Mouse (Mus musculus): ENCODE data around the gene Znfx1. TPM values are rescaled to one million over a fixed set of nuclear protein-coding genes. Genes with fewer than 3 reads are reported as not detected.

The Znfx1 gene
- total RNA-seq, 2 experiments from 2014 or later, result 36.2 to 44.8 TPM

- no peak for DNase-seq
- intact Hi-C loops (cut with DNase I), result loop anchor here (5.0 kb wide), 1 partner anchor 128 kb away; no protein-coding TSS in a partner anchor
These were observed 11.8 kb upstream of the Znfx1 start for GRCm38 (mm10) chr2:167074587-167074986.

- DNase-seq, result peak; percentile 95 to 97
- intact Hi-C loops (cut with DNase I), result loop anchor here (1.0 to 5.0 kb wide), 5 partner anchors 40 to 207 kb away; partner anchors contain the start of gene Kcnb1
These were observed 9.1 kb upstream of the Znfx1 start for GRCm38 (mm10) chr2:167071641-167072601.

DNA sequence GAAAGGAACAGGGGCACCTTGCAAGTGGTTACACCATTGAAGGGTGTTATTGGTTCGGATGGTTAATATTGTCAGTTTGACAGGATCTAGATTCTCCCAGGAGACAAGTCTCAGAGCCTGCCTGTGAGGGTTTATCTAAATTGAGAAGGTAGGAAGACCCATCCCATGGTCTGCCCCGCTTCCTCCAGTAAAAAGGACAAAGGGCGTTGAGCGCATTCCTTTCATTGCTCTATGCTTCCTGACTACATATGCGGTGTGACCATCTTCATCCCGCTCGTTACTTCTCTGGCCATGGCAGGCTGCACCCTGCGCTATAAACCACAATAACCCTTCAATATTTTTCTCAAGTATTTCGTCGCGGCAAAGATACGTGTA lies 8.4 kb upstream of the Znfx1 start:
- no peak for DNase-seq
- intact Hi-C loops (cut with DNase I), result loop anchor here (5.0 kb wide), 1 partner anchor 131 kb away; no protein-coding TSS in a partner anchor

DNA sequence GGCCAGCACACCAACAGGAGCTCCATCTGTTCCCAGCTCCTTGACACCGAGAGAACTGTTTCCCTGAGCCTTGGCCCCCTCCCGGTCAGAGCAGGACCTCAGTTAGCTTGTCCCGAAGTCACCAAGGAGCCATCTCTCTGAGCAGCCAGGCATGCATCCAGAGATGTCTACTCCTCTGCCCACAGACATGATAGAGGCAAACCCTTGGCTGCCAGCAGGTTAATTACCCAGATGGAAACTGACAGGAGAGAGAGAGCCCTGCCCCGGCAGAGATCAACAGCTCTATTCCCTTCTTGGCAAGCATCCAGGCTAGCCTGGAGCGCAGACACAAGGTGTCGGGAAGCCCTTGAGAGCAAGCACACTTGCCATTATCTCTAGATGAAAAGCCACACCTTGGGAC lies 7.5 kb upstream of the Znfx1 start:
- DNase-seq, result no peak
- intact Hi-C loops (cut with DNase I), result loop anchor here (5.0 kb wide), 1 partner anchor 132 kb away; no protein-coding TSS in a partner anchor

DNA sequence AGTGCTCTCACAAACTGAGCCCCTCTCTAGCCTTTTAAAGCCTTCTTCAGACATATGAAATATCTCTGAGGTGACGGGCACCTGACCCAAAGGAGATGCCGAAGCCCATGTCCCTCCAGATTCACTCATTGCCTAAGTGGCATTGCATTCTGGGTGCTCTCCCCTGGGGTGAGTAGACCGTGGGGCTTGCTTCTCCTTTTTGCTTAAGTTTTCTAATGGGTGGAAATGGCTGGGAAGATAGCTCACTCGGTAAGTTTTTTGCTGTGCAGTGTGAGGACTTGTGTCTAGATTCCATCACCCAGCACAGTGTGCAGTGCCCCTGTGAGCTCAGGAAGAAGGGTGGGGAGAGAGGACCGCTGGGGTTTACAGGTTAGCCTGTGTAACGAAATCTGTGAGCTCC lies 4.8 kb upstream of the Znfx1 start:
- DNase-seq, result no peak
- intact Hi-C loops (cut with DNase I), result no loop called here

DNA sequence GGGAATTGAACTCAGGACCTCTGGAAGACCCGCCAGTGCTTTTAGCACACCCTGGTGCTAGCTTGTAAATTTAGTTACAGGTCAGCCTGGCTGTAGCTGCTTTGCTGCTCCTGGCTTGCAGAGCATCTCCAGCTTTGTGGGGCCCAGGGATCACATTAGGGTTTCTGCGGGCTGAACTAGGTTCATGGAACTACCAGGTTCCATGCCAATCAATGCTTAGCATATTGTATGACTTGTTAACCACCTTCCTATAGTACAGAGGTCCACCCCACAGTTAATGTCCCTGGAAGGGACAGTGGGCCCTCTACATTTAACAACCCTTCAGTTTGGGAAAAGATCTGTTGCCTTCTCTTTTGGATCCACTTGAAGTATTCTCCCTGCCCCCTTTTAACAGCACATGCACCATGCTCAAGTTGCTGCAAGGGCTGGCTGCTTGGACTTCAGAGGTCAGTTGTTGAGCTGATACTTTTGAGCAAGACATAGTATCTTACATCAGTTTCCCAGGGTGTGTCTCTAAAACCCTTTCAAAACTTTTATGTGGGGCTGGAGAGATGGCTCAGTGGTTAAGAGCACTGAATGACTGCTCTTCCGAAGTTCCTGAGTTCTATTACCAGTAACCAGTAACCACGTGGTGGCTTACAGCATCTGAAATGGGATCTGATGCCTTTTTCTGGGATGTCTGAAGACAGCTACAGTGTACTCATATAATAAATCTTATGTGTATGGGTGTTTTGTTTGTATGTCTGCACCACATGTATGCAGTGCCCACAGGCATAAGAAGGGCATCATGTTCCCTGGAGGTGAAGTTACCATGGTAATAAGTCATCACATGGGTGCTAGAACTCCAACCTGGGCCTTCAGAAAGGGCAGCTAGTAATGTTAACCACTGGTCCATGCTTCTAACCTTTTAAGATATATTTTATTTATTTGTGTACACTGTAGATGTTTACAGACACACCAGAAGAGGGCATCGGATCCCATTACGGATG lies 4.0 kb upstream of the Znfx1 start:
- intact Hi-C loops (cut with DNase I), result no loop called here
- DNase-seq, result no peak

DNA sequence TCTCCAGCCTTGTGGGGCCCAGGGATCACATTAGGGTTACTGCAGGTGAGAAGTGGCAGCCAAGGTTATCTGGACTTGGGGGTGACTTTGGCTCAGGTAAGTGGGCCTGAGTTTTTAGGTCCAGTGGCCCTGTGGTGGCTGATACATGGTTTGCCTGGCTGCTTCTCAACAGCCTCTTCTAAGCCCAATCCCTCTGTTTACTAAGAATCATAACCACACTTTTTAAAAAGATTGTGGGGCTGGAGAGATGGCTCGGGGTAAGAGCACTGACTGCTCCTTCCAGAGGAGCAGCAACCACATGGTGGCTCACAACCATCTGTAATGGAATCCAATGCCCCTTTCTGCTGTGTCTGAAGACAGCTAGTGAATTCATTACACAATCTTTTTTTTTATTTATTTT lies 3.2 kb upstream of the Znfx1 start:
- no peak for DNase-seq
- intact Hi-C loops (cut with DNase I), result no loop called here

DNA sequence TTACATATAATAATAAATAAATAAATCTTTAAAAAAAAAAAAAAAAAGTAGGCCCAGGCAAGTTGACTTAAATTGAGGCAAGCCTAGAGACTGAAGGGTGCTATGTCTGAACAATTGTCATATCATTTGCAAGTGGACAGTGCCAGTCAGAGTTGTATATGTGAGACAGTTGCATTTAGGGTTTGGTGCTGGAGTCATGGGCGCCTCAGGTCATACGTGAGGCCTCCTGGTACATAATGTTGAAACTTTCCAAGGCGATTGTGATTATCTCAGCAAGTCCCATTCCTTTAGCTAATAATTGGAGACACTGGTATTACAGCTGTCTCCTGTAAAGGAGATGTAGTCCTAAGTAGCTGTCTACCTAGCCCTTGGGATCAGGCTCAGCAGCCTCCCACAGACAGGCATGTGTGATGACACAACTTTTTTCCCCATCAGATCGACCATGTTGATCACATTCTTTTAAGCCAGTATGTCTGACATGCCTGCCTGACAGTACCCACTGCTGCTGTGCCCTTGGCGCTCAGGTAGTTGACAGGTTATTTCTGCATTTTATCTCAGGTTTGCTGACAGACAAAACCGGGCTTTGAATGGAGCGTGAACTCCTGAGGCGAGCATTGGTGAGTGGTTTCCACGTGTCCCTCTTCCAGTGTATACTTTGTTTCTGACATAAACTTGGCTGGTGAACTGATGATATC lies 1.9 kb upstream of the Znfx1 start:
- no peak for DNase-seq
- intact Hi-C loops (cut with DNase I), result loop anchor here (5.0 kb wide), 1 partner anchor 428 kb away; the partner anchor contains the start of genes Rnf114 and Spata2

DNA sequence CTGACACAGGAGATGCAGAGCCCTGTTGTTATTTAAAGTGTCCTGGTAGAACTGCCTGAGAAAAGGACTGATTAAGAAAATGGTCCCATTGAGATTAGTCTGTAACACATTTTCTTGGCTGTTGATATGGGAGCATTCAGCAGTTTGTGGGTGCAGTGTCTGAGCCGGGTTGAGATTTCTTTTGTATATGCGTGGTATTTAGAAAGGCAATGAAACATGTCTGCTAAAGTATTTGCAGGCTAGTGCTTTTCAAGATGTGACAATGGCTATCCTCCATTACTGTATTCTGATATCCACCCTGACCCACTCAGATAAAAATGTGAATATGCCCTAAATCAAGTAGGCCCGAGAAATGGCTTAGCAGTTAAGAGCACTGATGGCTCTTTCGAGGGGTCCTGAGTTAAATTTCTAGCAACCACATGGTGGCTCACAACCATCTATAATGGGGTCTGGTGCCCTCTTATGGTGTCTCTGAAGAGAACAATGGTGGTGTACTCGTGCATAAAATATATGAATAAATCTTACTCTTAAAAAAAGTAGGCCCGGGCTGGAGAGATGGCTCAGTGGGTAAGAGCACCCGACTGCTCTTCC lies 1.2 kb upstream of the Znfx1 start:
- intact Hi-C loops (cut with DNase I), result loop anchor here (5.0 kb wide), 1 partner anchor 428 kb away; the partner anchor contains the start of genes Rnf114 and Spata2
- DNase-seq, result no peak

DNA sequence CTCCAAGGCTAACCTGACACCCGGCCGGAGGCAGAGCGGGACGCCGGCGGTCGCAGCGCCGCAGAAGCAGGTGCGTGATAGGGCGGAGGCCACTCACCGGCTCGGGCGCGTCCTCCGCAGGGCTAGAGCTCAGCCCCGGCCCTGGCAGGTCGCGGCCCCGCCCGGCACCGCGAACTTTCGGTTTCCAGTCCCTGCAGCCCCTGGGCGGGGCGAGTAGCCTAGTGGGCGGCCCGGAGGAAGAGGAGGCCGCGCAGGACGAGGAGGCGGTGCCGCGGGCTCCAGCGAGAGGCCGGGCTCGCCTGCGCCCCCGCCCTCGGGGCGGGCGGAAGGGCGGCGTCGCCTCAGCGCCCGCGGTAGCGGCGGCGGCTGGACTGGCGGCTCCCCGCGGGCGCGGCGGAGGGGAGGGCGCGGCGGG lies 311 bp downstream of the Znfx1 start:
- intact Hi-C loops (cut with DNase I), result loop anchor here (5.0 kb wide), 1 partner anchor 430 kb away; the partner anchor contains the start of genes Rnf114 and Spata2
- peak; percentile 94 for DNase-seq

DNA sequence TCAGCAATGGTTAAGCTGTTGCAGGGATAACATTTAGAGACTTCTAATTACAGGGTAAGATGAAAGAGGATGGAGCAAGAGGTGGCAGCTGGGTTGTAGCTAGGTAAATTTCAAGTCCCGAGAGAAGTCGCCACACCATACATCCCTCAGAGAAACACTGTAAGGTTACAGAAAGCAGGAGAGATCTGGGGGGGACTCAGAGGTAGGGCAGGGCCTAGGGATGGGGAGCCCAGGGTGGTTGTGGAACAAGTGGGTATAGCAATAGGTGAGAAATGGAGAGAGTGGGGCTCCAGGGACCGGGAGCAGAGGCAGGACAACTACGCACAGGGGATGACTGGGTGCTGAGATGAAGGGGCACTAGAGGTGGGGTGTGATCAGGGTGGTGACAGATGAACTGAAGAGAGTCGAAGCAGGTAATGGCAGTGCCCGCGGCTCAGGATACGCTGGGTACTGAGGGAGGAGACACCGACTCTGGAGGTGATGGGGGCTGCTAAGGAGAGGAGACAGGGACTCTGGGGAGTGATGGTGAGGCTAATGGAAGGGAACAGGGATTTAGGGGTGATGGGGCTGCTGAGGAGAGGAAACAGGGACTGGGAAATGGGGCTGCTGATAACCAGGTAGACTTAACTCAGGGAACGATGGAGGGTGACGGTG lies 1.3 kb downstream of the Znfx1 start:
- no peak for DNase-seq
- intact Hi-C loops (cut with DNase I), result loop anchor here (5.0 kb wide), 1 partner anchor 431 kb away; the partner anchor contains the start of genes Rnf114 and Spata2

GRCm38 (mm10) chr2:167060761-167061160 lies 2.1 kb downstream of the Znfx1 start:
- no peak for DNase-seq
- intact Hi-C loops (cut with DNase I), result loop anchor here (5.0 kb wide), 1 partner anchor 432 kb away; the partner anchor contains the start of genes Rnf114 and Spata2

- intact Hi-C loops (cut with DNase I), result loop anchor here (5.0 kb wide), 1 partner anchor 432 kb away; the partner anchor contains the start of genes Rnf114 and Spata2
- DNase-seq, result no peak
These were observed 2.5 kb downstream of the Znfx1 start for GRCm38 (mm10) chr2:167060360-167060759.

- intact Hi-C loops (cut with DNase I), result loop anchor here (5.0 kb wide), 1 partner anchor 432 kb away; the partner anchor contains the start of genes Rnf114 and Spata2
- DNase-seq, result no peak
These were observed 2.9 kb downstream of the Znfx1 start for GRCm38 (mm10) chr2:167059960-167060359.

DNA sequence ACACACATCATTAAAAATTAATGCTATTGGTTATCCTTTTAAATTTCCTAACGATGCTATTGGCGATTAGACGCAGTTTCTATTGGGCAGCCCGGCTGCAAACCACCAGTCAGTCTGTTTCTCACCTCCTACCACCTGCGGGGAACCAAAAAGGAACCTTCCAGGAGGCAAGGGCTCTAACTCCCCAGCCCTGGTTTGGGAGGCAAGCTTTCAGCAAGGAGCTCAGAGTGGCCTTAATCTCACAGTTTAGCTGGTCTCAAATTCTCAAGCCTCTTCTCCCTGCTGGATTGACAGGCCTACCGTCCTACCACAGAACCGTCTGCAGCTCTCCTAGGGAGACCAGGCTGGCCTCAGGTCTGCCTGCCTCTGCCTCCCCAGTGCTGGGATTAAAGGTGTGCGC lies 3.3 kb downstream of the Znfx1 start:
- DNase-seq, result no peak
- intact Hi-C loops (cut with DNase I), result no loop called here

DNA sequence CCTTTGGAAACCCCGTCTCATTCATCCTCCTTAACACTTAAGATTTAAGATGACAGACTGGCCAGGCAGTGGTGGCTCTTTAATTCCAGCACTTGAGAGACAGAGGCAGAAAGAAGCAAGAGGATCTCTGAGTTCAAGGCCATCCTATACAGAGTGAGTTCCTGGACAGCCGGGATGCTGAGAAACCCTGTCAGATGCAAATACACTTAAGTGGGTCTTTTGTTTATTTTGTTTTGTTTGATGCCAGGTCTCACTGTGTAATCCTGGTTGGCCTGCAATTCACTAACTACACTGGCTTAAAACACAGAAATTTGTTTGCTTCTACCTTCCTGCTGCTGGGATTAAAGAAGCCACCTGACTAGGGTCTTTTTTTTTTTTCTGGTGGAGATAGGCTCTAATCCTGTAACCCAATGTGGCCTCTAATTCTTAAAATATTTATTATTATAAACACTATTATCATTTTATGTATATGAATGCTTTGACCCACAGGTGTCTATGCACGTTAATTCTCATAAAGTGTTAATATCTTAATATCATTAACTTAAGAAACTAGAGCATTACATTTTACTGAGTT lies 3.9 kb downstream of the Znfx1 start:
- no peak for DNase-seq
- intact Hi-C loops (cut with DNase I), result no loop called here

DNA sequence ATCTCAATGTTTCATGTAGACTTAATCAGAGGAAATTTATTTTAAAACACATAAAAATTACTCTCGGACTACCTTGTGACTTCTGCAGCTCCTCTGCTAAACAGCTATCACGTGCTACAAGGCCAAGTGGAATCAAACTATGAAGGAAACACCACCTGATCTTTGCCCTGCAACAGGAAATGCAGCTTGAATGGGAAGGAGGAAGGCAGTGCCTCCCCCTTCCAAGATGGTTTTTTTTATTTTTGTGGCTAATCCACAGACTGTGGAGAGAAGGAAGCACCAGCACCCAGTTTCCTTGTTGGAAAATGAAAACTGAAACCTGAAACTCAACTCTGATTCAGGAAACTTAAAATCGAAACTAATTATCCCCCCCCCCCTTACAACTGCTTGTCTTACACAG lies 4.6 kb downstream of the Znfx1 start:
- no peak for DNase-seq
- intact Hi-C loops (cut with DNase I), result no loop called here

DNA sequence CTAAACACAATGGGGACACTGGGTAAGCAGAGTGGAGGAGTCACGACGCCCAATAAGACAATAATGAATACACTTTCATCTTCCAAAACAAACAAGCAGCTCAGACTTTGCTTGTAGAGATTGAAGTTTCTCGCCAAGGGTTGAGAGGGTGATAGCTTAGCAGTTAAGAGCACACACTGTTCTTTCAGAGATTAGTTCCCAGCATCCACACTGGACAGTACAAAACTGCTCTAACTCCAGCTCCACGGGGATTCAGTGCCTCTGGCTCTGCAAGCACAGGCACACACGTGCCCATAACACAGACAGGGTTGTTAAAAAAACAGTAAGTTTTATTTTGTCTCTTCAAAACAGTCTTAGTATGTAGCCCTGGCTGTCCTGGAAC lies 5.9 kb downstream of the Znfx1 start:
- DNase-seq, result no peak
- intact Hi-C loops (cut with DNase I), result no loop called here

Data from heart, postnatal 36 days (tissue).